Mouse (Mus musculus) kidney, adult 18-20 months (tissue): ENCODE results near the gene Serpinb1b.

ENCODE experiments used
- DNase-seq: peaks from one replicate; pipeline ENCODE4 v3.0.0; 2021

The Serpinb1b gene

DNA sequence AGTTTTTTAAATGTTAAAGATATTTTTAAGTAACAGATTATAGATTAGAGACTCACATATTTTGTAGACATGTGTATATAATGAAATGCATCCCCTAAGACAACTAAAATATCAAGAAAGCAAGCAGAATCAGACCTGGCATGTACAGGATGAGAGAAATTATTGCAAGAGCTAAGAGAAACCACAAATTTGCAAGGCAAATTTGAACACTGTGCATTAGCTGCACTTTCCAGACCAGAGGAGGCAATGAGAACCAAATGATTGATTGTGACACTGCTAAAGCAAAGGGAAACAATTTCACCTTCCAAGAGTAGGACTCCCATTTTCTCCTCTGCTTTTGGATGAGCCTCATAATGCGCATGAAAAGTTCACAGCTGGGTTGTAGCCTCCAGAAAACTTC, 17.2 kb downstream of the Serpinb1b start:
- DNase-seq, result no peak

DNA sequence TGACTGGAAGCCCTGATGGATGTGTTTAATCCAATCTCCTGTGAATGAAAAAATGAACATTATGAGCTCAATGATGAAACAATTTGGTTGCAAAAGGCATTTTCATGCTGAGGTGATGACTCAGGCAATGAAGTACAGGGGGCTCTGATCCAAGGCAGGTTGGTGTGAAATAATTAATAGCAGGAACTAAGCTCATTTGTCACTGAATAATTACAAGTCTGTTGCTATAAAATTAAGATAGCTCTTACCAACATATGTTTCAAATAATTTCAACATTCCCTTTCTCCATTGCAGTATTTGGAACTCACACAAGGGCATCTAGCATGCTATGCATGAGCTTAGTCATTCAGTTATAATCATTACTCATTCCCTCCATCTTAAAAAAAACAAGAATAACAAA, 27.3 kb downstream of the Serpinb1b start:
- no peak for DNase-seq

DNA sequence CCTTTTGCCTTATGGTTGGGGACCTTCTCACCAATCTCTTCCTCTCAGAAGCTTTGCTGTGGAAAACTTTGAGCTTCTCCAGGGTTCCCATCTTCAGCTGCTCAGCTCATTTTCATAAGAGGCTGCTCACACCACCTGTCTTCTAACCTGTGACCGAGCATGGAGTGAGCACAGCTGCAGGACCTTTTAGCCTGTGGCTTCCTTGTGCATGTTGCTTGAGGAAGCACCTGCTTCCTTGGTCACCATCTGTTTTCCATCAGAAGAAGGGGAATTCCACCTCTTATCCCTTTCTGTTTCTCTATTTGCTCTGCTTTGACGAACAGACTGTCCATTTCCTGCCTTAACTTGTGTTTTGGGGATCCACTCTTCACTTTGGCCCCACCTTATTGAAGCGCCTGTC, 34.7 kb downstream of the Serpinb1b start:
- no peak for DNase-seq

DNA sequence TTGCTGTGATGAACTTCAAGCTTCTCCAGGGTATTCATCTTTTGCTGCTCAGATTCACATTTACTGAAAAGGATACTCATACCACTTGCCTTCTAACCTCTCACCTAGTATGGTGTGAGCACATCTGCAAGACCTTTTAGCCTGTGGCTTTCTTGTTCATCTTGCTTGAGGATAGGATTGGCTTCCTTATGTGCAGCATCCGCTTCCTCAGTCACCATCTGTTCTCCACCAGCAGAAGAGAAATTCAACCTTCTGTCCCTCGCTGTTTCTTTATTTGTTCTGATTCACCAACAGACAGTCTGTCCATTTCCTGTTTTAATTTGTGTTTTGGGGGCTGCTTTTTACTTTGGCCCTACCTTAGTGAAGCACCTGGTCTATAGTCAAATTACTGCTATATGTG, 59.3 kb downstream of the Serpinb1b start:
- no peak for DNase-seq

DNA sequence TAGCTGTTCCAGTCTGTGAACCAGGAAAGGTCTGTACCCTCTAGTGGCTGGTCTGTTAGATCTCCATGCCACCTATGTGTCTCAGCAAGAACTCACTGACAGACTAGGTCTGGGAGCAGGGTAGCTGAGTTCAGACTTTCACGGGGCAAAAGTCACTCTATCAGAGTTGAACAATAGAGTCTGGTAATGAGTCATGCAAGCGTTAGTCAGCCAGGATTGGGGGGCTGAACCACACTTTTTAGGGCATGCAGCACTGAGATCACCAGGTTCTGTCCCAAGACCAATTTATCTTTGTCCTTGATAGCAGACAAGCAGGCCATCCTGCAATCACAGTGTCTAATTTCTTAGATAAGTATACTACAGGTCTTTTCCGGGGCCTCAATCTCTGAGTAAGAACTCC, 63.1 kb downstream of the Serpinb1b start:
- no peak for DNase-seq
